Mouse (Mus musculus) mouse trophoblast stem cell (cell line): ENCODE results near the gene Col6a6.

Source experiments
- in situ Hi-C, 2 experiments: fragments of 300-500 bp; cut with MseI, MboI; formaldehyde crosslinking; loops; 2 replicates in 1 of 2; 3 replicates in 1 of 2; pipeline ENCODE4 v1.15.1; 2025

Col6a6 gene

DNA sequence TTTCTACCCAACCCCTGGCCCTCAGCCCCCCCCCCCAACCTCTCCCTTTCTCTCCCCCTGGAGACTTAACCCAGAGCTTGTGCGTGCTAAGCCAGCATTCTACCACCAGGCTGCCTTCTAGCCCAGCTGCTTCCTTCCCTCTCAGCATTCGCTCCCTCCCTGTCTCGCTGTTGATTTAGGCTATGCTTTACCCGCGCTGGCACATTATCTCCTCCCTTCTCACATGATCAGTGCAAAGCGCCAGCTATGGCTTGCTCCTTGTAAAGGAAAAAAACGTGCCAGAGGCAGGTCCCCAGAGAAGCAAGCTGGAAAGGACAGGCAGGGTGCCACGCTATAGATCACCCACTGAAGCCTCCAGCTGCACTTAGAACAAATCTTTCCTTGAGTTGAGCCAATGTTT, 90.5 kb downstream of the Col6a6 start:
- in situ Hi-C loops: no loop called here

DNA sequence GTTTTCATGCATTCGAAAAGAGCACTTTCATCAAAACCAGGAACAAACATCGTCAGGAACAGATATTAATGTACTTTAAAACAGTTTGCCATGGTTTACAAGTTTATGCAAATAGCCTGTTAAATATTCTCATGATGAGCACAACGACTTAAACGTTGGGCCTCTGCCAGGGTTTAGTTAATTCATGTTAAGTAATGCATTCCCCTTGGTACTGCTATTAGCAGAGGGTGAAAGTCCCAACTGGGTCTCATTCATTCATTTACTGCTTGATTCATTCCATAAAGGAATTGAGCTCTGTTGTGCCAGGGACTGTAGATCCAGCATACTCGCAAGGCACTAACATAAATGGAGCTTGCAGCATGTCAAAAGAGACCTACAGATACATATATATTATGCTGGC, 92.8 kb downstream of the Col6a6 start:
- in situ Hi-C loops: no loop called here

DNA sequence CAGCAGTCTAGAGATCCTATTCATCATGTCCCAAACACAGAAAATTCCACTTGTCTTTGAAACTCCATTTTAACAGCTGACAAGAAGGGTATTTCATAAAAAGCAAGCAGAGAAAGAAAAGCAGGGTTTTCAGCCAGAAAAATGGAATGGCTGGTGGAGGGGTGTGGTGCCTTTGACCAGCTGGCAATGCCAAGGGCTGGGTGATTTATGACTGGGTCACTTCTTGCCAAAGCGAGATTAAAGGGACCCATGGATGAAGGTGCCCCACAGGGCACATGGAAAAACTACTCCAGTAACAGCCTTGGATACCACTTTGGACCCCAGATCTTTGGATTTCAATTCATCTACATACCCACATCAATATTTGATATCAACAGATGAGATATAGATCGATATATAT, 93.3 kb downstream of the Col6a6 start:
- in situ Hi-C loops: no loop called here

DNA sequence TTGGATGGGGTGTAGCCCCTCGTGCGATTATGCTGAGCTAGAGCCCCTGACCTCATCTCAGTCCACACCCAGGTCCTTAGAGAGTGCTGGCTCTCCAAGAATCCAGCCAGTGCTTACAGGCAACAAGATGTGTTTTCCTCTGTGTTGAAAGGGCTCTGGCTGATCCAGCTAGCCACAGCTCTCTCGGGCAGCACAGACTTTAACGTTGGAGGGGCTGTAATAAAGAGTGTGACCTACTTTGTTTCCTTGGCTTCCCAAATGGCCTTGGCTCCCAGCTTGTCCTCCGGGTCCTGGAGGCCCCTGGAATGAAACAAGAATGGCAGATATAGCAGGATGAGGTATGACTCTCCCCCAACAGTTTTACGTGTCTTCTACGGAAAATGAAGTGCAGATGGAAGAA, 96.0 kb downstream of the Col6a6 start:
- in situ Hi-C loops: no loop called here

DNA sequence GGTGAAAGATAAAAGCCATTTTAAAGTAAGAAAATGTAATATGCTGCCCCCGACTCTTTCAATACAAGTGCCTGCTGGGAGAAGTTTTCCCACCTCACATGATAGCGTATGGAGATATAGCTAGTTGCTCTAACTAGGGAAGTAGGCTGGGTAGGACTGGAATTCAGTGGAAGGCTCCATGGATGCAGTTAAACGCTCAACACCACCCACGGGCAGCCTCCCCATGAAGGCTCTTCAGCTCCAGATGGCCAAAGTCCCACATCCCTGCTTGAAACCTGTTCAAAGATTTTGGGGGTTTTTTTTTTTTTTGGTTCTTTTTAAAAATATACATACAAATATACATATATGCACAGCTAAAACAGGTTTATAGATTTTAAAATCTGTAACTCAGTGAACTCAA, 107.5 kb downstream of the Col6a6 start:
- in situ Hi-C loops: no loop called here

DNA sequence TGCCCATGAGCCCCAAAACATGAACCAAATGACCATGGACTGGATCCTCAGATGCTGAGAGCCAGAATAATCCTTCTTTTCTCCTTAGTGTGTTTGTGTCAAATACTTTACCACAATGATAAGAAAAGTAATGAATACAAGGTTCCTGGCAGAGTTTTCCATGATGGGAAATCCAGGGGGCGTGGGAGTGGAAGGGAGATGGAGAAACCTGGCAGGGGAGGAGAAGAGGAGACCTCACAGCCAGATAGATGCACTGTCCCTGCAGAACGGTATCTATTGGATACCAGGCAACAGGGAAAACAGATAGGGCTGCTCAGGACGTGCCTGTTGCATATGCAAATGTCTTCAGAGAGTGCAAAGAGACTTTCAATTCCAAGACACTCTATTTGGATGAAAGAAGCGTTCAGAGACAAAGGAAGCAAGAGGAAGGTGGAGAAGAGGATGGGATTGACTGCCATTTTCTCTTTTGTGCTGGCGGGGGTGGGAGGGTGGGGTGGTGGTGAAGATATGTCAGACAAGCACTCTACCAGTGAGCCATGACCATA, 108.0 kb downstream of the Col6a6 start:
- in situ Hi-C loops: no loop called here

DNA sequence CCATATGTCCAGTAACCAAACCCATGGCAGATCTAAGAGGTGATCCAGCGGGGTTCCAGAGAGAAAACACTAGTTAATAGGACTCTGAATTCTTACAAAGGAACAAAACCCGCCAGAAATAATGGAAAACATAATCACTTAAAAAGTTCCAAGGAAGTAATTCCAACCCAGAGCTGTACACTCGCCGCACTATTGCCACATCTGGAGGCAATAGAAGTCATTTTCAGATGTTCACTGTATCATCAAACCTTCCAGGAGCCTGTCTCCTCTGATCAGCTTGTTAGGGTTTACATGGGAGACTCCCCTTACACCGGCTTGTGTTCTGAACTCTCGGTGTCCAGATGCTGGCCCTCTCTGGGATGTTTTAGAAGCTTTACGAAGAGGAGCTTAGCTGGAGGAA, 108.6 kb downstream of the Col6a6 start:
- in situ Hi-C loops: no loop called here

DNA sequence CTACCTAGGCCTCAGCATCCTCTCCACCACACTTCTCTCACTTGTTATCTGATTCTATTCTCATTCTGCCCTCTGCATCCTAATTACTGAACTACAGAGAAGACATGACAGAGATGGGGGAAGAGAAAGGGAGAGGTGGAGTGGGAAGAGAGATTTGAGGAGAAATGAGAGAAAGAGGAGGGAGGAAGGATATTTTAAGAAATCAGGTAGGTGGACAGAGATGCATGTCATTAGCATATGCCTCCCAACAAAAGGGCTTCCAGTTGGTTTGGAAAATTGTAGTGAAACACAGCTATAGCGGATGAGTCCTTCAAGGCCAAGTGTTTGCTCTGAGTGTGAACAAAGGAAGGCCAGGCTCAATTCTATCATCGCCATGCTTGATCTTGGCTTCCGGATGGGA, 115.9 kb downstream of the Col6a6 start:
- in situ Hi-C loops: no loop called here

DNA sequence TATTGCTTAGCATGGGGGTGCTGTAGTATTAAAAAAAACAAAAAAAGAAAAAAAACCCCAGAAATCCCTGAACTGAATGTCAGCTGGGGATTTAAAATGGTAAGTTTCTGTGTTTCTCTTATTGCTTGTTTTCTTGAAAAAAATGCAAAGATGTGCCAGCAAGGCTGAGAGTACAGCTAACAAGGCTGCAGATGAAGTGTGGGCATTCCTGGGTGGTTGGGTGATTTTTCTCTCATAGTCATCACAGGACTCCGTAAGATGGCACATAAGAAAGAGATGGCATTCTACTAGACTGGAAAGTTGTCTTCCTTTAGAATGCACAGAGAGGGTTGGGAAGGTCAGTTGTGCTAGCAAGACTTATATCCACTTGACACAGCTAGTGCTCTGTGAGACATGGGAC, 122.9 kb downstream of the Col6a6 start:
- in situ Hi-C loops: no loop called here

DNA sequence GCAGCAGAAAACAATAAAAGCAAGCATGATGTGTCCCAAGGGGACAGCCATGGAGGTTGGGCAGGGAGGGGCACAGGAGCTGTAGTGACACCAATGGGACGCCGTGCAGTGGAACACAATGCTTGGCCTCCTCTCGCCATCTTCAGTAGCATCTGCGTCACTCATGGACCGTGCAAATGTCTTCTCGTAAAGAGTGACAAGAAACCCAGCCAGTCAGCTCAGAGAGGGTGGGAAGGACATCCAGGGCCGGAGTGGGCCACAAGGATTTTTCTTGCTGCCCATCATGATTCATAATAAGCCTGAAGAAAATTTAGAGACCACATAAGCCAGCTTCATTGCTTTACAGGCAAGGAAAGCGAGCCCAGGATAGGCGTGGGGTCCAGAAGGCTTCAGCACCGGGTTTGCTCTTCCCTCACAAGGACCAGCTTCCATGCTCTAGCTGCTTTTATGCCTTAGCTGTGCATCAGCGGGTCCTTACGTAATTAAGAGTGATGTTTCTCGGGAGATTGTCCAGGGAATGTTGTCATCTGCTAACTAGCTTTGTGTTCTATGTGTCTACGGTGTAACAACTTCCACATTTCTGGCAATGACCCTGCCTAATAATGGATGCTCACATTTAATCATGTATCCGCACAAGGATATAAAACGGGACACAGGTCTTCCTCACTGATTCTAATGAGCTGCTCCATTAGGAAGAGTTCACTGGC, 123.6 kb downstream of the Col6a6 start:
- in situ Hi-C loops: no loop called here

DNA sequence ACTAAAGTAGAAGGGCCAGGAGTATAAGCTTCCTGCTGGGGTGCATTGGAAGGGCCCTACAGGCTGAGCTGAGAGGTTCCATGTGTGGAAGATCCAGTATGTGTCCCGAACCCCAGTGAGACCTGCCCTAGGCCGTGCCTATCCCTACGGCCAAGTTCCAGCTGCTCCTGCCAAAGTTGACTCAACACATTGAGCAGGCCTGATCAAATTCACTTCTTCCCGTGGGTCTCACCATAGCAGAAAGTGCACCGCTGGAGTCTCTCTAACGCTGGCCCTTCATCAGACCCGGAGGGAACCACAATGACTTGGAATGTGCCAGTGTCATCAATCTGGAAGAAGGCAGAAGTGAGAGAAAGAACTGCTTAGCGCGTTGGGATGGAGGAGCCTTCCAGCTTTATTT, 126.0 kb downstream of the Col6a6 start:
- in situ Hi-C loops: no loop called here

DNA sequence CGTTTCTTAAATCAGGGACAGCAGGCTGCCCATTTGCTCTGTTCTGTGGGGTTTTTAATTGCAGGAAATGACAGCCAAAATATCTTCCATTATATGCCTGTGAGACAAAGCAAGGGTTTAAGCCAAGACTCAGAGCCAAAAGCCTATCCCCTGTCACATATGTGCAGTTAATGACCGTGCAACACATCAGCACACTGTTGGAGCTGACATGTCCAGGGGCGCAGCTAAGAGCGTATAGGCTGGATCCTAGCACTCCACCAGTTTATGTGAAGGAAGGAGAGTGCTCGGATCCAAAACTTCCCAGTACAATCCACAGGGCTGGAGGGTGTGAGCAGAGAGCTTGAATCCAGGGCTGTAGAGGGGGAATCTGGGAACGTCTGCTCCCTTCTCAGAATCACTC, 127.3 kb downstream of the Col6a6 start:
- in situ Hi-C loops: no loop called here

DNA sequence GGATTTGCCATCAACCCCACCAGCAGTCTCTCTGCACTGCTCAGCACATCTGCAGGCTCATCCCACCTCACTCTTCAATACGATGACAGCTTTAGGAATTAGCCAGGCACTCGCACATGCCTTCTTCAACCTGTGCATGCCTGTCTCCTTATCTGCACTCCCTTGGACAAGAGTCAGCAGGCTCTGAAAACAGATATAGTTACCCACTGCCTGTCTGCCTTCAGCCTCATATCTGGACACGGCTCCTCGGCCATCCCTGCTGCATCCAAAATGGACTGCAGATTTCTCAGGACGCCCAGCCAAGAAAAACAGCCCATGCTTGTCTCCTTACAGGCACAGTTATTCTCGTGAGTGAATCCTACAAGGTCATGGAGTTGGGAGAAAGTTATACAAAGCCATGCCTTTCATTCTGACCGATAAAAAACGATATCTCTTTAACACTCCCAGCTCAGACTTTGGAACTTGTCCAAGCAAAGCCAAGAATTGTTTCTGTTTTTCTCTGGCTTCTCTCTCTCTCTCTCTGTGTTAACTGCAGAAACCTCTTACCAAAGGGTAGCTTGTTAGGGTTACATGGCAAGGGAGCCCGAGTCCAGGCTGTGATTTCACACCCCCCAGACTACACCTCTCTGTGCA, 130.1 kb downstream of the Col6a6 start:
- in situ Hi-C loops: loop anchor here in 1 of 2 experiments (25.0 kb wide), 1 partner anchor 414 kb away; no protein-coding TSS in a partner anchor

DNA sequence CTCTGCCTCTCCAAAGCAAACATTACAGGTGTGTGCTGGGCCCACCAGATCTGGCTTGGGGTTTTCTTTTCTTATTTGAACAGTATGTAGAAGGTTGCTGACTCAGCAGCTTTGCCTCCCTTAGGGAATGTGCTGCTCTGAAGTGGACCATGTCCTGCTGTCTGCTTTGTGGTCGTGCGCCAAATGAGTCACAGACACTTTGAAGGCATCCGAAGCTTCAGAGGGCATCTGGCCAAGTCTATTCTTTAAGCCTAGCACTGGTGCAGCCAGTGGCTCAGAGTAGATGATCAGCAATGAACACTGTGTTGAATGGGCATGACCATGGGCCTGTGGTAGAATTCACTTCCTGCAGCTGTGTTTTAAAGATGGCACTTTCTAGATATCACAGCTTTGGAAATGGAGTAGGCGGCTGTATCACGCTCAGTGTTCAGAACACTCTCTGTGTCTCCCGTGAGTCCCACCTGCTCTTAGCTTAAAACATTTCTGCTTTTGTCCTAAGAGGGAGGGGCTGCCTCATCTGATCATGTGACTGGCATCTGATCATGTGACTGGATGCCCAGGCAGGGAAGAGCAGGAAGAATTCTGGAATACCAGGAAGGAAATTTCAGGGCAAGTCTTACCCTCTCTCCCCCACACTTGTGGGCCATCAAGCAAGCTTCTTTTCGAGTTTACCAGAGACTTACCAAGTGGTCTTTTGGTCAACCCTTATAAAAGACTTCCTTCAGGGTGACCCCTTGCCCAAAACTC, 131.0 kb downstream of the Col6a6 start:
- in situ Hi-C loops: loop anchor here in 1 of 2 experiments (25.0 kb wide), 1 partner anchor 415 kb away; no protein-coding TSS in a partner anchor

DNA sequence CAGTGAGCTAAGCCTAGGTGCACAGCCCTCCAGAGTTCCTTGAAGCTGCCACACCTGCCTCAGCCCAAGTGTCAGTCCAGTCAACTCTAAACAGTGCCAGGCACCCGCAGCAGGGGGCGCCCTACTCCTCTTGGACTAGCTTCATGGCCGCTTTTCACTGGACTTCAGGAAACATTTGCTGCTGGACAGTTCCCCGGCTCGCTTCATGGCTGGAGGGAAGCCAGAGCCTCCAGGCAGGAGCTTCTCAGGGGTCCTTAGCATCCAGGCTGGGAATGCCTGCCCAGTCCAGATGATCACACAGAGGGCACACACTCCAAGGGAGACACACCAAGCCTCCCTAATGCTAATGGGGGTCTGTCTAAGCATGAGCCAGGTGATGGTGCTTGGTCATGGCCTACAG, 134.1 kb downstream of the Col6a6 start:
- in situ Hi-C loops: loop anchor here (5.0 to 25.0 kb wide), 2 partner anchors 163 to 418 kb away; no protein-coding TSS in a partner anchor

DNA sequence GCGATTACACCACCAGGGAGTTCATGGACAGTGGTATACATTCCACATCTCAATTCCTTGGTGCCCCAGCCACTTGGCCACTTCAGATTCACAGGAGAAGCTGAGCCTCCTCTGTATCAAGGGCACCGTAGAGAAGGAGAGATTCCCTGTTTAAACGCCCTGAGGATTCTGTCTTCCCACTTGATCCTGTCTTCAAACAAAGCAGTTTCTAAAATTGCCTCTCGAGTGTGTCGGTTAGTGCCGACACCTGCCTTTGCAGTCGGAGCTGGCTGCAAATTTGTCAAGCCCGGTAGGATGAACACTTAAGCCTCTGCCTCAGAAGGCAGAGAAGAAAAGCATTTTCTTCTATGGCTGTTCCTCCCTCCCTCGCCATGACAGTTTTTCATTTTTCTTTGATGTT, 134.9 kb downstream of the Col6a6 start:
- in situ Hi-C loops: loop anchor here (5.0 to 25.0 kb wide), 2 partner anchors 164 to 419 kb away; no protein-coding TSS in a partner anchor

DNA sequence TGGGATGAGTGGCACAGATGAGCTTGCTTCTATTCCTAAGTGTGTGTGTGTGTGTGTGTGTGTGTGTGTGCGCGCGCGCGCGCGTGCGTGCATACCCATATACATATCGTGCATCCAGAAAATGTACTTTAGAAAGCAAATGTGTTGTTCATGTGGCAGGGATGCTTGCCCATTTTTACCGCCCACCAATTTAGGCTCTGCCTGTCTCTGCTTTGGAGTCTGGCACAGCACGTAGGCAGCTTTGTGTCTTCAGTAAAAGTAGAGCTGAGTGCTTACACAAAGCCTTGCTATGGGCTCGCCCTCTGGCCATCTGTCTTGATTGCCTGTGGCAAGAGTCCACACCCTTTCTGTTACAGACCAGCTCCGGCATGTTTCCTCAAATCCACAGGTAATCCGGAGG, 135.5 kb downstream of the Col6a6 start:
- in situ Hi-C loops: loop anchor here (5.0 to 25.0 kb wide), 2 partner anchors 165 to 420 kb away; no protein-coding TSS in a partner anchor

DNA sequence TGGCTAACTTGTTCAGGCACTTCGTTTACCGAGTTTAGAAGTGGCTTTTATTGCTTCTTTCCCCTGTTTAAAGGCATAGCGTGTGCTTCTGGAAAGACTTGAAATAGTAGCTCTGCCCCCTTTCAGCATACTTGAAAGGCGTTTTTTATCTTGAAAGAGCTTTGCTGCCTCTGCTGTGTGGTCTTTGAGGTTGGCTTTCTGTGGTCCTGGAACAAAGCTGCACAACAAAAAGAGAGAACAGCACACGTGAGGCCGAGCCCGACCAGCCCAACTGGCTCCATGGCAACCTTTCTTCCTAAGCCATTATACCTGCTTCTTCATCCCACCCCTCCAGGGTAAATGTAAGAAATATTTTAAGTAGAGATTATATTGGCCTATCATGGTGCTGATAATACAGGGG, 138.5 kb downstream of the Col6a6 start:
- in situ Hi-C loops: loop anchor here in 1 of 2 experiments (25.0 kb wide), 1 partner anchor 423 kb away; no protein-coding TSS in a partner anchor

DNA sequence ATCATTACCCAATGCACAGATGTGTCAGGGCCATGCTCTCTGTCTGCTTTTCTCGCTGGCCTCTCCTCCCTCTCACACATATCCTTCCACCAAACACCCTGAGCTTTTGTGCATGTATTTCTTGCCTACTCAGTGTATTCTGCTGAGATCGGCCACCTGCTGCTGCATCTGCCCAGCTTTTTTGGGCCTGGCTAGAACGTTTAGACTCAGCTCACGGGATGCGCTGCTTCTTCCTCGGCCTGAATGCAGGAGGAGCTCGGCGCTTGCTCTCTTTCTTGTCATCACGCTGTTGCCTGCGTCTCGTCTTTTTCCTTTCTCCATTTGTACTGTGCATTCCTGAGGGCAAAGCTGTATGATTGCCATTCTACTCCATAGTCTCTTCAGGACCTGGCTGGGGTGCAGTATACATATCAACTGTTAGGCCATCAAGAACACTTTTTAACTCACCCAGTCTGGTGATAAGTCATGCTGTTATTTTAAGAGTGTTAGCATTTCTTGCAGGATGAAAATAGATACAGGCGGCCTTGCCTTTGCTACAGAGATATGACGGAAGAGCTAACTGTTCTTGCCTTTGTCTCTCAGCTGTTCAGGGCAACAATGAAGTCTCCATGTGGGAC, 143.3 kb downstream of the Col6a6 start:
- in situ Hi-C loops: loop anchor here in 1 of 2 experiments (25.0 kb wide), 1 partner anchor 428 kb away; no protein-coding TSS in a partner anchor

DNA sequence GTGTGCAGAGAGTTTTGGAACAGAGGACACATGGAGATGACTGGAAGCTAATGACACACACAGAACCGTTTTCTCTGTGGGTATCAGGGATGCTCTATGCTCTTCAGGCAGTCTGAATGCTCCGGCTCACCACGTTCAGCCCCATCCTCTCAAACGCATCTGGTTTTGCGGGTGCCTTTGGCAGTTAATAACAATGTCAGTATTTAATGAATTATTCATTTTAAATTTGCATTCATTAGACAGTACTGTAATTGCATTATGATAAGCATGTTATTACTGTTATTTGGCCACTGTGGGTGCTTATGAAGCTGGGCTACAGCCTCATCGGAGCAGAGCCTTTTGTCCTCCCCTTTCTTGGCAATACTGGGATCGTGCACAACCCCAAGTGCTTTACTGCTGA, 146.6 kb downstream of the Col6a6 start:
- in situ Hi-C loops: loop anchor here in 1 of 2 experiments (25.0 kb wide), 1 partner anchor 431 kb away; no protein-coding TSS in a partner anchor

DNA sequence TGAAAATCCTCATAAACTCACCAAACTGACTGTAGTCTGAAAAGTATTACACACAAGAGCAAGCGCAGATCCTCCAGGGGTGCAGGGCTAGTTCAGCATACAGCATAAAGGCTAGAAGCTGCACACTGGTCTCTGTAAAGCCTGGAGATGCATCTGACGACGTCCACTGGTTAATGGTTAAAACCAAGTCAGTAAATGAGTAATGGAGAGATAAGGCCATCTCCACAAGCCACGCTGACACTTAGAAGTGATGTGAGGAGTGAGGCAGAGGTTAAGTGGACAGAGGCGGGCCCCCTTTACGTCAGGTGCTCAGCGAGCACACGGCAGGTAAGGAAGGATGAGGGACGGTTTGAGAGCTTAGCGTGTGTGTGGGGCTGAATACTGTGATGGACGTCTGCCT, 152.0 kb downstream of the Col6a6 start:
- in situ Hi-C loops: loop anchor here in 1 of 2 experiments (25.0 kb wide), 1 partner anchor 436 kb away; no protein-coding TSS in a partner anchor
